Mouse (Mus musculus) forebrain, embryonic 13.5 days (tissue): ENCODE data around the gene Phldb1. TPM values are rescaled to one million over a fixed set of nuclear protein-coding genes. Genes with fewer than 3 reads are reported as not detected.
"Not testable (repeated sequence)": the region's sequence is repeated elsewhere in the genome, so short reads cannot be mapped to it uniquely, and the experiment has no call there.

Source experiments
- ATAC-seq: fragments of 200-750 bp; cut with Nextera tagmentation; 2 replicates; pipeline ENCODE4 v1.8.0; 2017
- H3K27ac ChIP-seq: fragments of 300-500 bp; sonication (generic); 2 replicates; pipeline ENCODE4 v1.5.1; 2015; ENCODE audit warnings: inconsistent platforms, mild to moderate bottlenecking, moderate library complexity
- H3K27me3 ChIP-seq: fragments of 300-500 bp; sonication (generic); 2 replicates; pipeline ENCODE4 v1.6.1; 2015; ENCODE audit warnings: mild to moderate bottlenecking, inconsistent platforms
- H3K36me3 ChIP-seq: fragments of 300-500 bp; sonication (generic); 2 replicates; pipeline ENCODE4 v1.6.1; 2015; ENCODE audit warnings: mild to moderate bottlenecking, inconsistent platforms; ENCODE audit not compliant: poor library complexity, severe bottlenecking
- H3K4me1 ChIP-seq: fragments of 300-500 bp; sonication (generic); 2 replicates; pipeline ENCODE4 v1.6.1; 2015; ENCODE audit warnings: inconsistent platforms
- H3K4me2 ChIP-seq: fragments of 300-500 bp; sonication (generic); 2 replicates; pipeline ENCODE4 v1.6.1; 2015; ENCODE audit warnings: inconsistent platforms, mild to moderate bottlenecking, moderate library complexity
- H3K4me3 ChIP-seq: fragments of 300-500 bp; sonication (generic); 2 replicates; pipeline ENCODE4 v1.5.1; 2015; ENCODE audit warnings: mild to moderate bottlenecking, inconsistent platforms
- H3K9ac ChIP-seq: fragments of 300-500 bp; sonication (generic); 2 replicates; pipeline ENCODE4 v1.6.1; 2015; ENCODE audit warnings: mild to moderate bottlenecking, inconsistent platforms
- H3K9me3 ChIP-seq: fragments of 300-500 bp; sonication (generic); replicated peaks from 2 replicates; pipeline ENCODE4 v1.6.1; 2016; ENCODE audit warnings: inconsistent platforms
- WGBS: fragments of 180-500 bp; shearing (Covaris S2); methylation state at CpG from one replicate; pipeline ENCODE4 v1.1.7; 2015; 5-methylcytosine and 5-hydroxymethylcytosine counted together
- polyA plus RNA-seq: library from polyadenylated mRNA; unstranded; fragments of >200 nt; fragmentation: Nextera tagmentation; extraction: Ambion mirVana; gene quantifications from 2 replicates; pipeline ENCODE4 v1.2.1, GENCODE M21; 2015

Gene Phldb1
- 36.4 and 40.9 TPM in 2 replicates for polyA plus RNA-seq

DNA sequence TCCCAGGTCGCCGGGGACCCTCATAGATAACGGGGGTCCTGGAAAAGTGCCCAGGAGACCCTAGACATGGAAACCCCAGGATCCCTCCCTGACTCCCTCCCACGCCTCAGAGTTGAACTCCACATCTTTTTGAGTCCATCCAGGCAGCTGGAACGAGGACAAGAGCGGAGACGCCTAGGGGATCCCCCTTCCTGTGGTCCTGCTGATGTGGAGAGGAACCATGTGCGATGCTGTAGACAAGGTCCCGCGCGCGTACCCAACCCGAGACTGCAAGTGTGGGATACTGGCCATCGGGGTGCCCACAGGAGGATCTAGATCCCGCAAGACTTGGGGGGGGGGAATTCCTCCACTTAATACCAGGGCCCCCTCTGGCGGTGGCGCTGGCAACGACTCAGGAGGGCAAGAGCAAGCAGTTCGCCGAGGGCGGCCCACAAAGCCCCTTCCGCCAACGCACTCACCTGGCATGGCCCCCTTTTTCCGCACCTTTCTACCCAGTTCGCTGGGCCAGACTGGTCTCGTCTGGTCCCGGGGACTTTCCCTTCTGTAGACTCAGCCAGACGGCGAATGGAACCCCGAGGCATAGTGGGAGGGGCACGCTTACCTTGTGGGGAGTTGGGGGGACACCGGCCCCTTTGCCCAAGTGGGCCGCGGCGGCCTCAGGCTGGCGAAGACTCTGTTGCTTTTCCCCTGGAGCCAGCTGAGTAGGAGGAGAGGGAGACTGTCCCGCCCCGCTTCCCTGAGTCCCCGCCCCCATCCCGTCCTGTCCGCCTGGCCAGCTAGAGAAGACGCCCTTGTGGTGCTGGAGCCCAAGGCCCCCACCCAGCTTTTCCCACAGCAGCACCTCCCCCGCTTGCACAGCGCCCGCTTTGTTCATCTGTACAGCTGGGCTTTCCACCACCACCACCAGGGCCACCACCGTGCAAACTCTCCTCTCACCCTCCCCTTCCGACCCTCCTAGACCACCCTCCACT, at the start of gene Phldb1:
Gene Phldb1 (minus strand): TSS at position 675 of the 971 bp plus-strand sequence.
- Histone ChIP-seq H3K4me2 (peak within 1 kb of the TSS; percentile 100), H3K27ac (no peak within 1 kb of the TSS), H3K9me3 (0 out of 2 replicates have a peak, but pooled peaks cover 3% of the 10 kb centered on the region), H3K4me1 (peaks cover 21% of the 10 kb centered on the region), H3K4me3 (peak within 1 kb of the TSS; percentile 64), H3K9ac (peak within 1 kb of the TSS; percentile 68), H3K36me3 (no peaks in the 10 kb centered on the region), H3K27me3 (peaks cover 24% of the 10 kb centered on the region; the same call in 1 of the 2 replicates)
- WGBS: under 1% methylated on average over 41 of the region's 47 CpGs
- peak; percentile 80 for ATAC-seq

DNA sequence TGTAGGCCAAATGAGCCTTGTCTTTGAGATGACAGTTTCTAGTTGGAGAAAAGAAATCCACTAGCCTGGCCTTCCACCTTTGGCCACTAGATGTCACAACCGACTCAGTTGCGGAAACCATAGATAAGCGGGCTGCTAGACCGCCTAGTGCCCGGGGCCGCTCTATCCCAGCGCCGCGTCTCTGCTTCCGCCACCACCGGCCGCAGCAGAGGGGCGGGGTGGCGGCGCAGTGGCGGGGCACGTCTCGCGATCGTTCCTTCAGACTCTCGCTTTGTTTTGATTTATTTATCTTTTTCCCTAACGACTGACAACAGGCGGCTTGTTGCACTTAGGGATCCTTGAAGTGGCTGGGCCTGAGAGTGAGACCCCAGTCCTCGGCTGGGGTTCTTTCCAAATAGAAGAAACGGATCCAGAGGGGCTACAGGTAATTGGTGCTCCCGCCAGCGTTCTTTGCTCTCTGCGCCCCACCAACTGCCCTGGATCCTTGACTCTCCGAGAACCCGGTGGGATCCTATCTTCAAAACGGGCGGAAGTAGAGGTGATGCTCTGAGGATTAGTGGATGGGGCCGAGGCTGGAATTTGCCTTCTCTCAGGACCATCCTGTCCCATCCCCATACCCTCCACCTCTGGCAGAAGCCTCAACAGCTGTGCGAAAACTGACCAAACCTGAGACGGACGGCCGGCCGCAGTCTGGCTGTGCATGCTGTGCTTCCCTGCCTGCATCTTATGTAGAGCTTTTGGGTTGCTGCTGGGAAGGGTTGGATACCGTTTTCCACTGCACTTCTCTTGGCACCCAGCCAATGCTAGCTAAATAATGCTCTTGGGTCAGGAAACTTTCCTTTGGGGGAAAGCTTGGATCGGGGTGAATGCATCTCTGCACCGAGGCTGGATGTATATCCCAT, 38.0 kb upstream of the Phldb1 start:
- H3K4me3 ChIP-seq: peak overlapping the region; percentile 81
- no peaks in the 10 kb centered on the region for H3K27me3 ChIP-seq
- peaks cover 8% of the 10 kb centered on the region for H3K4me1 ChIP-seq
- peak; percentile 99 for ATAC-seq
- peak overlapping the region; percentile 87 for H3K4me2 ChIP-seq
- H3K9me3 ChIP-seq: 0 out of 2 replicates have a peak, but pooled peaks cover 3% of the 10 kb centered on the region
- peak overlapping the region; percentile 82 for H3K27ac ChIP-seq
- WGBS: under 1% methylated on average over 41 of the region's 41 CpGs
- peaks cover 19% of the 10 kb centered on the region for H3K36me3 ChIP-seq
- H3K9ac ChIP-seq: peak overlapping the region; percentile 93

DNA sequence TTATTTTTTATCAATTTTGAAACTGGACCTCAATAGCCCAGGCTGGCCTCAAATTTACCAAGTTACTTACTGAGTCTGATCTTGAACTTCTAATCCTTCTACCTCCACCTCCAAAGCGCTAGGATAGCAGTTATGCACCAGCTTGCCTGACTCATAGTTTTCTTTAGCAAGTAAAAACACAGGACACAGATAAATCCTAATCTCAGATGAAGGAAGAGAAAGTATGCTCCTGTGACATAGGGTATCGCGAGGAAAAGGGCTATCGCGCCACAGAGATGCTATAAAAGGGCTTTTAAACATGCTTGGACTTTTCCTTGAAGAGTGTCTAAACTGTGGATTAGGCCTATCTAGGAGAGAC, 37.4 kb upstream of the Phldb1 start:
- Histone ChIP-seq H3K4me2 (peak overlapping the region; percentile 87; the same call in 1 of the 2 replicates), H3K9me3 (0 out of 2 replicates have a peak, but pooled peaks cover 3% of the 10 kb centered on the region), H3K4me1 (peaks cover 8% of the 10 kb centered on the region), H3K9ac (no peak overlapping the region), H3K4me3 (peak overlapping the region; percentile 81; the same call in 1 of the 2 replicates), H3K27ac (0 out of 2 replicates have a peak overlapping the region, but pooled peaks have one; percentile 82), H3K27me3 (no peaks in the 10 kb centered on the region), H3K36me3 (peaks cover 19% of the 10 kb centered on the region)
- ATAC-seq: no peak
- 28% methylated on average over 5 of the region's 5 CpGs for WGBS

DNA sequence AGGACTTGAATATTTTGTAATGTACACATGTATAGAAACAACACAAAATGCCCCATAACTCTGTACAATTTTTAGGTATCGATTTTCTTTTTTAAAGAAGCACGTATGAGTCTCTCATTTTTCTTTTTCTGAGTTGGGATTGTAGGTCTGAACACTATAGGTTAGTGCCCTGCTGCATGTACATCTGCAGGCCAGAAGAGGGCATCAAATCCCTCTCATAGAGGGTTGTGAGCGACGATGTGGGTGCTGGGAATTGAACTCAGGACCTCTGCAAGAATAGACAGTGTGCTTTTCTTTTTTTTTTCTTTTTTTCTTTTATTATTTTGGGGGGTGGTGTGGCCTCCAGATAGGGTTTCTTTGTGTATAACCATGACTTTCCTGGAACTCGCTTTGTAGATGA, 36.4 kb upstream of the Phldb1 start:
- H3K9ac ChIP-seq: no peak overlapping the region
- 0 out of 2 replicates have a peak, but pooled peaks cover 3% of the 10 kb centered on the region for H3K9me3 ChIP-seq
- H3K4me3 ChIP-seq: no peak overlapping the region
- H3K27me3 ChIP-seq: no peaks in the 10 kb centered on the region
- H3K36me3 ChIP-seq: peaks cover 16% of the 10 kb centered on the region
- ATAC-seq: no peak
- no peak overlapping the region for H3K27ac ChIP-seq
- peaks cover 15% of the 10 kb centered on the region for H3K4me1 ChIP-seq
- 93% methylated on average over 5 of the region's 5 CpGs for WGBS
- H3K4me2 ChIP-seq: no peak overlapping the region

DNA sequence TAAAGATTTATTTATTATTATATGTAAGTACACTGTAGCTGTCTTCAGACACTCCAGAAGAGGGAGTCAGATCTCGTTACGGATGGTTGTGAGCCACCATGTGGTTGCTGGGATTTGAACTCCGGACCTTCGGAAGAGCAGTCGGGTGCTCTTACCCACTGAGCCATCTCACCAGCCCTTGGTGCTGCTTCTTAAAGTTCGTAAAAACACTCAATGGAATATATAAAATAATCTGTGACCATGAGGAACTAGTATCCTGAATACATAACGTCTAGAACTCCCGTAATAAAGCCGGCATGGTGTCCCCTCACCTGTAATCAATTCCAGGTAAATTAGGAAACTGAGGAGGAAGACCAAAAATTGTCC, 33.0 kb upstream of the Phldb1 start:
- H3K27me3 ChIP-seq, H3K9ac ChIP-seq, H3K9me3 ChIP-seq, H3K36me3 ChIP-seq, ATAC-seq: not testable (repeated sequence)
- peak overlapping the region; percentile 12 for H3K27ac ChIP-seq
- peak overlapping the region; percentile 91 for H3K4me2 ChIP-seq
- H3K4me1 ChIP-seq: peaks cover 20% of the 10 kb centered on the region
- 43% methylated on average over 8 of the region's 9 CpGs for WGBS
- peak overlapping the region; percentile 97 for H3K4me3 ChIP-seq

DNA sequence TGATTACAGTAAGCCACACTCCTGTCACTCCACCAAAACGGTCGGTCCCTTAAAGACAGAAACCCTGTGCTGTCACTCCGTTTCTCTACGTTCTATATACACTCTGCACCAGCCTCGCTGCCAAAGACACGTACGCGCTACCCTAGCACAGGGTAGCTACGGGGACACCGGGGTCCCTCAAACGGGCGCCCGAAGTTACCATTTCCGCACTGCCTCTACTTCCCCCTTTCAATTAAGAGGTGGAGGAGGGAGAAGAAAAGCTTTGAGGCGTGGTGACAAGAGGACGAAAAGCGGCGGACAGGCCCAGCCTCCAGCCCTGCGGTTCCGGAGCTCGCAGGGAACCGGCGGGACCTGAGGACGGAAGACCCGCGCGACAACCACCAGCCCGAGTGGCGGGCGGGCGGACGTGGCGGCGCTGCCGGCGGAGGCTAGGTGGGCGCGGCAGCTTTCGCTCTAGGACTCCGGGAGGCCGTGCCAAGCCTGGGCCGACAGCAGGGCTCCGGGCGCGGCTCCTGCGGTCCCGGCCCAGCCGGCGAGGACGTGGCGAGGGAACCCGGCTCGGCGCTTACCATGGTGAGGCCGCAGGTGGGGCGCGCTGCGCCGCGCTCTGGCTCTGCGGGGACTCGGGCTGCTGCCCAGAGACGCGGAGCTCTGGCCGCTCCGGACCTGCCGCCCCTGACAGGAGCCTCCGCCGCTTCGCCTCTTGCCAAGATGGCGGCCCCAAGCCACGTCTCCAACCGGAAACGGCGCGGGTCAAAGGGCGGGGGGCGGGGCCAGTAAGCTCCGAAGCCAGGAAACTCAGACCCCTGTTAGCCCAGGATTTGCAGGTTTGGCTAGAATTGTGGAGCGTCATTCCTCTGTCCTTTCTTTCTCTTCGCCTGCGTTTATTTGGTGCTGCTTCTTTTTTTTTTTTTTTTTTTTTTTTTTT, 32.4 kb upstream of the Phldb1 start, which contains the start of the genes Arcn1 and Ift46:
Gene Arcn1 (minus strand): TSS at position 745 of the 928 bp plus-strand sequence.
Gene Ift46 (plus strand): TSS at position 808 of the 928 bp plus-strand sequence.
- ATAC-seq: peak; percentile 91
- peak within 1 kb of the TSS; percentile 94 for H3K27ac ChIP-seq
- H3K27me3 ChIP-seq: no peaks in the 10 kb centered on the region
- peak within 1 kb of the TSS; percentile 94 for H3K9ac ChIP-seq
- no peaks in the 10 kb centered on the region for H3K36me3 ChIP-seq
- peak within 1 kb of the TSS; percentile 97 for H3K4me3 ChIP-seq
- H3K9me3 ChIP-seq: 0 out of 2 replicates have a peak, but pooled peaks cover 3% of the 10 kb centered on the region
- H3K4me1 ChIP-seq: peaks cover 20% of the 10 kb centered on the region
- 0% methylated on average over 72 of the region's 82 CpGs for WGBS
- peak within 1 kb of the TSS; percentile 91 for H3K4me2 ChIP-seq

DNA sequence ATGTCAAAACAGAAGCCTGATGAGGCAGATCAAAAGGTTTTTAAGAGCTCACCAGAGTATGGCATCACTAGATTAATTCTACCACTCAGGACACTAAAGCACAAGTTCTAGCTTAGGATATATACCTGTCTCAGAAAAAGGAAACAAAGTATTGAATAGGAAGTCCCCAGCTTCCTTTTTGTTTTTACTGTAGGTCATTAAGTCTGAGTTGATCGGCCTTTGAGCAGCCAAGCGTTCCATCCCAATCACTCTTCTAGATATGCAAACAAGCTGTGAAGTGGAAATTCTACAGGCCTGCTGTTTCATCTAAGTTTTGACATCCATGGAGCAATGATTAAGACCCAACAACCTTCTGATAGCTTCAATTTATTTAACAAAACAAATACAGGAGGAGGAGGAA, 25.9 kb upstream of the Phldb1 start:
- H3K4me3 ChIP-seq: no peak overlapping the region
- no peak for ATAC-seq
- no peak overlapping the region for H3K9ac ChIP-seq
- 86% methylated on average over 2 of the region's 2 CpGs for WGBS
- H3K4me2 ChIP-seq: no peak overlapping the region
- H3K9me3 ChIP-seq: no peaks in the 10 kb centered on the region
- H3K4me1 ChIP-seq: peaks cover 8% of the 10 kb centered on the region
- H3K36me3 ChIP-seq: peaks cover 24% of the 10 kb centered on the region
- H3K27me3 ChIP-seq: no peaks in the 10 kb centered on the region
- no peak overlapping the region for H3K27ac ChIP-seq

DNA sequence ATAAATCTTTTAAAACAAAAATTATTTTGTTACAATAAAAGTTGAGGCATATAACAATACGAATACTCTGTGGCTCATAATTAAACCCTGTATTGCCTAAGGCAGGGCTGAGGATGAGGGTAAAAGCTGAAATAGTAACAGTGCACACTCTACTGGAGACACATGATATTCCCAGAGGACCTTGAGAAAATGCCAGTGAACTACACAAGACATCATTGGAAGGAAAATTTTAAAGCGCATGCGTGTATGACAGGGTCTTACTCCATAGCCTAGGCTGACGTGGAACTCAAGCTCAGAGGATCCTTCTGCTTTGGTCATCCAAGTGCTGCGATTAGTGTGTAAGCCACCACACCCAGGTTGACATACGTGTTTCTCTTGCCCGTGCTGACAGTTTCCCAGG, 13.5 kb upstream of the Phldb1 start:
- no peak overlapping the region for H3K4me3 ChIP-seq
- H3K9ac ChIP-seq: no peak overlapping the region
- H3K9me3 ChIP-seq: no peaks in the 10 kb centered on the region
- peaks cover 93% of the 10 kb centered on the region for H3K36me3 ChIP-seq
- H3K4me1 ChIP-seq: no peaks in the 10 kb centered on the region
- no peak overlapping the region for H3K27ac ChIP-seq
- no peak for ATAC-seq
- no peaks in the 10 kb centered on the region for H3K27me3 ChIP-seq
- WGBS: 95% methylated on average over 7 of the region's 7 CpGs
- no peak overlapping the region for H3K4me2 ChIP-seq

DNA sequence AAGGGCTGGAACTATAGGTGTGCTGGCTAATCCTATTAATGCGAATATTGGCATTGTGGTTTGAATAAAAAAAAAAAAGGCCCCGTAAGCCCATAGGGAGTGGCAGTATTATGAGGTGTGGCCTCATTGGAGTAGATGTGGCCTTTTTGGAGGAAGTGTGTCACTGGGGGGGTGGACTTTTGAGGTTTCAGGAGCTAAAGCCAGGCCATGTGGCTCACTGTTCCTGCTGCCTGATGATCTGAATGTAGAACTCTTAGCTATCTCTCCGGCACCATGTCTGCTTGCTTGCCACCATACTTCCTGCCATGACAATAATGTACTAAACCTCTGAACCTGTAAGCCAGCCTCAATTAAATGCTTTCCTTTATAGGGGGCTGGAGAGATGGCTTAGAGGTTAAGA, 12.3 kb upstream of the Phldb1 start:
- H3K4me1 ChIP-seq: no peaks in the 10 kb centered on the region
- H3K27me3 ChIP-seq: no peaks in the 10 kb centered on the region
- peaks cover 94% of the 10 kb centered on the region for H3K36me3 ChIP-seq
- ATAC-seq: no peak
- H3K9me3 ChIP-seq: no peaks in the 10 kb centered on the region
- H3K4me2 ChIP-seq: no peak overlapping the region
- H3K9ac ChIP-seq: no peak overlapping the region
- H3K4me3 ChIP-seq: no peak overlapping the region
- 91% methylated on average over 3 of the region's 3 CpGs for WGBS
- H3K27ac ChIP-seq: no peak overlapping the region

DNA sequence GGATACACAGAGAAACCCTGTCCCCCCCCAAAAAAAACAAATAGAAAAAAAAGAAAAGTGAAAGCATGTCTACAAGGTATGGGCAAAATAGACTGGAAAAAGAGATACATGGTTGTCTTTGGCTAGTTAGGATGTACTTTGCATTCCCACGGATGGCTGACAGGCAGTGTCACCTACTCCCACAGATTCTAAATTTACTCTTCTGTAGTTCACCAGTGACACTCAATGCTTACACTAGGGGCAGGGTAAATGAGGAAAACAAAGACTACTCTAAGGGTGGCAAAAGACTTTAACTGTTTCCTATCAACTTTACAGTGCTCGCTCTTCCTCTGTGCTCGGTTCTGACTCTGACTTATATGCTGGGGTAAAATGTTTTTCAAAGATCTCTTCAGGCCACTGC, 11.7 kb upstream of the Phldb1 start:
- Histone ChIP-seq H3K36me3 (peaks cover 90% of the 10 kb centered on the region), H3K4me2 (no peak overlapping the region), H3K4me1 (no peaks in the 10 kb centered on the region), H3K4me3 (no peak overlapping the region), H3K9me3 (no peaks in the 10 kb centered on the region), H3K9ac (no peak overlapping the region), H3K27me3 (no peaks in the 10 kb centered on the region), H3K27ac (no peak overlapping the region)
- 97% methylated on average over 3 of the region's 3 CpGs for WGBS
- ATAC-seq: no peak

DNA sequence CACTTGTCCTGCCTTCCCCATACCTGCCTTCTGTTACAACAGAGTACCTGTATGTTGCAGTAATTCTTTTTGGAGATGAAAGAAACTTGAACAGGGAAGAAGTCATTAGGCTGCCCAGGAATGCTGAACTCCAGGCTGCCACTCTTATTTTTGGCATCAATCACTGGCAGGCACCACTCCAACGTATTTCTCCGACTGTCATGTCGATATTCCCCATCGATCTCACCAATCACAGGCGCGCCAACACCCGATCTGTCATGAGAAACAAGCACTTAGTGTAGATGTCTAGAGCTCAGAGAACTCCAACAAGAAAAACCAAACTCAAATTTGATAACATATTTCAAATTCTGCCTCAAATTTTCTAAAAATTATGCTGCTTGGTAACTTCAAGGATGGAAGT, 10.4 kb upstream of the Phldb1 start:
- H3K27me3 ChIP-seq: no peaks in the 10 kb centered on the region
- H3K9ac ChIP-seq: no peak overlapping the region
- no peak overlapping the region for H3K4me2 ChIP-seq
- H3K4me3 ChIP-seq: no peak overlapping the region
- no peak overlapping the region for H3K27ac ChIP-seq
- peaks cover 85% of the 10 kb centered on the region for H3K36me3 ChIP-seq
- WGBS: 93% methylated on average over 7 of the region's 7 CpGs
- no peaks in the 10 kb centered on the region for H3K4me1 ChIP-seq
- H3K9me3 ChIP-seq: no peaks in the 10 kb centered on the region
- no peak for ATAC-seq
